Mouse (Mus musculus) gastrocnemius, postnatal 10 days (tissue): Measurements from ENCODE around the gene Adgrb2. TPM values are rescaled to one million over a fixed set of nuclear protein-coding genes. Genes with fewer than 3 reads are reported as not detected.

ENCODE experiments used
- DNase-seq: peaks from one replicate; pipeline ENCODE4 v3.0.0; 2021; ENCODE audit warnings: mixed read lengths
- total RNA-seq, 2 experiments: library from RNA; stranded (reverse); gene quantifications; 2 replicates each; pipeline ENCODE4 v1.2.3; 2021

Adgrb2 gene
- total RNA-seq, 2 experiments from 2014 or later: 2.5 to 2.6 TPM

DNA sequence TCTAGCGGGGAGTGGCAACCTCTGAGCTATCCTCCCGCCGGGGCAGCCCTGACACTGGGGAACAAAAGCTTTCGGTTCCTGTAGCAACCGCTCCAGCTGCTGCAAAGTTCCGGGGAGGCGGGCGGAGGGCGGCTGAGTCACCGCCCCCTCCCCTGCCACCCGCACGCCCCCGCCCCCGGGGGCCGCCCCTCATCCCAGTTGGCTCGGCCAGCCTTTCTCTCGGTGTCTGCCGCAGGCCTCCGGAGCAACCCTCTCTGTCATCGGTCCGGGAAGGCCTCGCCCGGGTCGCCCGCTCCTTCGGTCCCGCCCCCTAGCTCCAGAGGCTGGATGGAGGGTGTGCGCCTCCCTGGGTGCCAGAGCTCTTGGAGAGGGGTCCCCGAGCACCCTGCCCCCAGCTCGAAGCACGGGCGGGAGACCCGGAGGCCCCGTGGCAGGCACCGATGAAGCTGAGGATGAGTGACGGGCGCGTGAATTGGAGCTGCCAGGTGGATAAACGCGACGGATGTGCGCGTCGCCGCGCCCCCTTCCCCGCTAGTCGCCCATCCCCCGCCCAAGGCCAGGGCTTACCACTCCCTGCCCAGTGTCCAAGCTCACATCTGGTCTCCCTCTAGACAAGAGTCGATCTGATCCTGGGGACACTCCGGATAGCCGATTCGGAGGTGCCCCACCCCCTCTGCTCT, 3.3 kb downstream of the Adgrb2 start:
- peak; percentile 36 for DNase-seq

DNA sequence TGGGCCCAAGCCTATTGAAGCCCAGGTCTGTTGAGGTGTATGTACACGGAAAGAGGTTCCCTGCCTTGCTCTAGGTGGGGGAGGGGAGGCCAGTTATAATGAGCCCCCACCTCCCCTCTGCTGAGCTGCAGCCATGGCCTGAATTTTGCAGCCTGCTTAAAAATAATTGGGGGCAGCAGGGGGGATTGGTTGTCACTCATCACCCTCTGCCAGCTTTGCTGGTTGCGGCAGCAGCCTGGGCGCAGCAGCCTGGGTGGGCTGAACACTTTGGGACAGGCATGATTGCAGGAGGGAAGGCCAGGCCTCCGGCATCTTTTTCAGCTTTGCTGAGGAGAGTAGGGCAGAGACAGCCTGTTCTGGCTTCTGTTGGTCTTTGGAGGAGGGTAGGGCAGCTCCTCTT, 5.3 kb downstream of the Adgrb2 start:
- DNase-seq: no peak

- DNase-seq: no peak
These were observed 8.1 kb downstream of the Adgrb2 start for GRCm38 (mm10) chr4:129992720-129993119.

GRCm38 (mm10) chr4:129993213-129993612, 8.5 kb downstream of the Adgrb2 start:
- no peak for DNase-seq

DNA sequence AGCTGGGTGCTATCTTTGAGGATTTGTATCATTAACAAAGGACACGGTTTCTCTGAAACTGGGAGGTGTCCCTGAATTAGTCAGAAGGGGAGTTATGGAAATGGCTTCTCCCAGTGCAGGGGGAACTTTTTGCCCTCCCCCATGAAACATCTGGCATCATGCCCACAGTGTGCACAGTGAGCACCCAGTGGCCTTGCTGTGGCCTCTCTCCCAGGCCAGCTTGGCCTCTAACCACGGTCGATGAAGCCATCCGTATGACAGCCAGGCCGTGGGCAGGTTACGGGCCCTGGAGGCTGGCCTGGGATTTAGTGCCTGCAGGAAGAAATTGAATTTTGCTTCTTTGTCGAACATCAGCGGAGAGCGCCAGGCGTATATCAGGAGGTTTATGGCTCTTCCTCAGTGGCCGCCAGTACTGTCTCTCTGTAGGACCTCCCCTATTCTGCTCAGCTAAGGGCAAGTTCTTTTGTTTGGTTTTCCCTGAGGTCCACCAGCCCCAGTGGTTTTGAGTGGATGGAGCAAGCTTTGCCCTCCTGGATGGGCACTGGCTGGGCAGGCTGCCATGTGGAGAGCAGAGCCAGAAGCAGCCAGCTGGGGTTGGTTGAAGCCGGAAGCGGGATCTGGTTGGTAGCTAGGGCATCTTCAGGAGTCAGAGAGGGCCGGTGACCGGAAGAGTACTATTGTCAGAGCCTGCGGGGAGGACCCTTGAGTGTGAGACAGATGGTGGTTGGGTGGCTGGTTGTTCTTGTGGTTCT, 9.4 kb downstream of the Adgrb2 start:
- DNase-seq: peak; percentile 49

GRCm38 (mm10) chr4:129994728-129995127, 10.1 kb downstream of the Adgrb2 start:
- DNase-seq: no peak

DNA sequence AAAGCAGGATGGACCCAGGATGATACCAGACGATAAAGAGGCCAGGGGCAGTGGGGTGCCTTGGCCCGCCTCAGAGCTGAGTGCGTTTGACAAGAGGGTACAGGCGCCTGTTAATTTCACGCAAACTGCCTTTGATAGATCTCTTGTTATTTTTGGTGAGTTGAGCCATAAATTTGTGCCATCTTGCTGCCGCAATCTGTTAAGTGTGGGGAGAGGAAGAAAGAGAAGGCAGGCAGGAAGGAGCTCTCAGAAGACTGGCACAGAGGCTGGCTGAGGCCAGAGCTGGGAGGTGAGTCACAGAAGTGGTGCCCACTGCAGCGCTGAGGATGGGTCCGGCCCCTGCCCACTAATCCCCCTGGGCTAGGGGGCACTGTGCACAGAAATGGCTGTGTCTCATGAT, 10.6 kb downstream of the Adgrb2 start:
- DNase-seq: no peak

- no peak for DNase-seq
These were observed 11.3 kb downstream of the Adgrb2 start for GRCm38 (mm10) chr4:129996015-129996414.

DNA sequence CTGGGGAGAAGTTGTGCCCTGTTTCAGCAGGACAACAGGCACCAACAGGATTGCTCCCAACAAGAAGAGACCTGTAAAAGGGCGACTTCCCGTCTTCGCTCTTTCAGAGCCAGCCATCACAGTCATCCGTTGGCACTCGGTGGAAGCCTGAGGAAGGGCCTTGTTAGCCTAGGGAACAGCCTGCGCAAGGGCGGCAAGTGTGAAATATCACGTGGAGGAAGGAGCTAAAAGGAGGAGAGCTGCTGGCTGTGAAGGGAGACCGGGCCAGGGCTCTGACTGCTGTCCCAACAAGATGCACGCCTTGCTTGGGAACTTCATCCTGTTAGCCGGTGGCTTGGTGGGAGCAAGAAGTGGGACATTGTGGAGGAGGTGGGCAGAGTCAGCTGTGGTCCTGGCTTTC, 13.5 kb downstream of the Adgrb2 start:
- DNase-seq: no peak

GRCm38 (mm10) chr4:130001710-130002109, 17.0 kb downstream of the Adgrb2 start:
- DNase-seq: no peak

GRCm38 (mm10) chr4:130002157-130002556, 17.5 kb downstream of the Adgrb2 start:
- DNase-seq: no peak

- no peak for DNase-seq
These were observed 20.9 kb downstream of the Adgrb2 start for GRCm38 (mm10) chr4:130005593-130005992.

GRCm38 (mm10) chr4:130006533-130006932, 21.9 kb downstream of the Adgrb2 start:
- DNase-seq: no peak

GRCm38 (mm10) chr4:130009043-130009442, 24.4 kb downstream of the Adgrb2 start:
- DNase-seq: no peak

DNA sequence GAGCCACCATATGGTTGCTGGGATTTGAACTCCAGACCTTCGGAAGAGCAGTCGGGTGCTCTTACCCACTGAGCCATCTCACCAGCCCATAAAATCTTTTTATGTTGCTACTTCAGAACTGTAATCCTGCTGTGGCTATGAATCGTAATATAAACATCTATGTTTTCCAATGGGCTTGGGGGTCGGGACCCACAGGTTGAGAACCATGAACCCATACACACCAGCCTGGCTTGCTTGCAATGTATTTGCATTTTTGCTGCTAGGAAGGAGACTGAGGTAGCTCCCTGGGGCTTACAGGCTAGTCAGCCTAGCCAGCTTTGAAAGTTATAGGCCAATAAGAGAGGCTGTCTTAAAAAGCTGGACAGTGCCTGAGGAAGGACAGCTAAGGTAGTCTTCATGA, 26.1 kb downstream of the Adgrb2 start:
- no peak for DNase-seq

GRCm38 (mm10) chr4:130012234-130012633, 27.6 kb downstream of the Adgrb2 start:
- no peak for DNase-seq

DNA sequence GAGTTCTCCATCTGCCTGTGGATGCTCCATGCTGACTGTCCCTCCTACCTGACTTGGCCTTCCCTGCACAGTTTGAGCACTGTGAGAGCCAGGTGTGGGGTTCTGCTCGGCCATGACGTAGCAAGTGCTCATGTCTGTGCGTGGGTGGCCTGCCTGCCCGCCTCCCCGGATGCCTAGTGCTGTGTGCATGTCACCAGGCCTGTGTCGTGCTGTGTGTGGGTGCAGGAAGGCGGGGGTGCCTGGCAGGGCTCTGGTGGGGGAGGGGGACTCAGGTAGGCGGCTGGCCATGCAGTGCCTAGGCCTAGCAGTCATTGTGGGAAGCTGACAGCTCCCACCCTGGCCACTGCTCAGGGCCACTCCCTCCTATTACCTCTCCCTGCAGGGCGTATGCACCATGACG, 28.4 kb downstream of the Adgrb2 start:
- no peak for DNase-seq

DNA sequence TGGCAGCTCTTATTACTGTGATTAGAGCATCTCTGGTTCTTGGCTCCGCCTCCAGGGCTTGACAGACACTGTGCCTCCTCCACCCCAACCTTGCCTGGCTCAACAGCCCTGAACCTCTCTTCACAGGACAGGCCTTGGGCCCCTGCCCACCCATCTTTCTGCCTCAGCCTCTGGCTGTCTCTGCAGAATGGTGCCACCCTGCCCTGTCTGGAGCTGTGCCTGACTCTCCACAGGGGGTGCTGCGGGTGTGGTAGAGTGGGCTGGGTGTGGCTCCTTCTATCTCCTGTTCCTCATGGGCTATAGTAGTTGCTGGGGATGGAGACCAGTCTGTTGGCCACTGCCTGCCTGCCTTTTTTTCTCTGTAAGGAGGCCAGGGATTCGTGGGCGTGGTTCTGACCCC, 31.3 kb downstream of the Adgrb2 start:
- no peak for DNase-seq

- DNase-seq: no peak
These were observed 32.5 kb downstream of the Adgrb2 start for GRCm38 (mm10) chr4:130017036-130017674.

GRCm38 (mm10) chr4:130022952-130023351, 38.3 kb downstream of the Adgrb2 start:
- no peak for DNase-seq

- DNase-seq: no peak
These were observed 39.0 kb downstream of the Adgrb2 start for GRCm38 (mm10) chr4:130023511-130024231.

- no peak for DNase-seq
These were observed 40.9 kb downstream of the Adgrb2 start for GRCm38 (mm10) chr4:130025544-130025943.

- DNase-seq: no peak
These were observed 46.5 kb downstream of the Adgrb2 start for GRCm38 (mm10) chr4:130031146-130031545.
